Mouse (Mus musculus) MEL (cell line): ENCODE measurements around the gene Hist2h2ac. TPM values are rescaled to one million over a fixed set of nuclear protein-coding genes. Genes with fewer than 3 reads are reported as not detected.

Source experiments
- DNase-seq: peaks from one replicate; pipeline ENCODE4 v3.0.0; 2011; ENCODE audit warnings: low read depth, low spot score
- H3K27ac ChIP-seq: 2 replicates; pipeline ENCODE4 v1.5.1; 2012; ENCODE audit warnings: low read depth, mild to moderate bottlenecking, control low read depth, low read length, moderate library complexity; ENCODE audit not compliant: control insufficient read depth
- H3K27me3 ChIP-seq, 2 experiments: fragments of 150-350 bp in 1 of 2; sonication (generic) in 1 of 2; 2 replicates each; pipeline ENCODE4 v1.6.1; 2012; ENCODE audit warnings: low read length in 2 of 2, mild to moderate bottlenecking in 2 of 2, improper control_type of control experiment in 1 of 2, moderate library complexity in 1 of 2; ENCODE audit not compliant: insufficient read depth in 2 of 2, control insufficient read depth in 1 of 2
- H3K36me3 ChIP-seq, 2 experiments: 2 replicates each; pipeline ENCODE4 v1.6.1; 2012 to 2014; ENCODE audit warnings: low read length in 2 of 2, improper control_type of control experiment in 1 of 2, inconsistent platforms in 1 of 2, mild to moderate bottlenecking in 1 of 2; ENCODE audit not compliant: insufficient read depth in 2 of 2, control insufficient read depth in 1 of 2
- H3K4me1 ChIP-seq, 2 experiments: fragments of 150-350 bp in 1 of 2; sonication (generic) in 1 of 2; 2 replicates each; pipeline ENCODE4 v1.6.1; 2012; ENCODE audit warnings: low read length in 2 of 2, improper control_type of control experiment in 1 of 2, mild to moderate bottlenecking in 1 of 2; ENCODE audit not compliant: insufficient read depth in 2 of 2, control insufficient read depth in 1 of 2
- H3K4me3 ChIP-seq, 2 experiments: fragments of 150-350 bp in 1 of 2; sonication (generic) in 1 of 2; 2 replicates each; pipeline ENCODE4 v1.5.1; 2012; ENCODE audit warnings: low read depth in 2 of 2, low read length in 2 of 2, mild to moderate bottlenecking in 2 of 2, moderate library complexity in 2 of 2, control low read depth in 1 of 2, improper control_type of control experiment in 1 of 2; ENCODE audit not compliant: control insufficient read depth in 1 of 2, insufficient read depth in 1 of 2
- H3K79me2 ChIP-seq: 2 replicates; pipeline ENCODE4 v1.6.1; 2012; ENCODE audit warnings: mild to moderate bottlenecking, low read length, moderate library complexity; ENCODE audit not compliant: control insufficient read depth, poor library complexity, insufficient read depth
- H3K9ac ChIP-seq: 2 replicates; pipeline ENCODE4 v1.6.1; 2012; ENCODE audit warnings: low read depth, mild to moderate bottlenecking, control low read depth, low read length, moderate library complexity; ENCODE audit not compliant: control insufficient read depth, poor library complexity, severe bottlenecking
- H3K9me3 ChIP-seq: fragments of 150-350 bp; sonication (generic); replicated peaks from 2 replicates; pipeline ENCODE4 v1.6.1; 2012; ENCODE audit warnings: mild to moderate bottlenecking, low read length, improper control_type of control experiment, moderate library complexity; ENCODE audit not compliant: insufficient read depth
- CHD1 ChIP-seq: IDR thresholded peaks from 2 replicates; pipeline ENCODE4 v1.6.1; 2012; ENCODE audit warnings: low read depth, mild to moderate bottlenecking, inconsistent platforms, low read length, improper control_type of control experiment
- CTCF ChIP-seq, 3 experiments: IDR thresholded peaks in 2 of 3; conservative IDR thresholded peaks in 1 of 3; 2 replicates each; pipeline ENCODE4 v1.5.1; 2011 to 2012; ENCODE audit warnings: low read length in 3 of 3, low read depth in 2 of 3, mild to moderate bottlenecking in 2 of 3, improper control_type of control experiment in 1 of 3, inconsistent platforms in 1 of 3, mixed read lengths in 1 of 3, moderate library complexity in 1 of 3; ENCODE audit not compliant: control insufficient read depth in 1 of 3, insufficient read depth in 1 of 3, poor library complexity in 1 of 3, severe bottlenecking in 1 of 3
- E2F4 ChIP-seq: IDR thresholded peaks from 2 replicates; pipeline ENCODE4 v1.6.1; 2011; ENCODE audit warnings: low read depth, low read length, improper control_type of control experiment, borderline replicate concordance
- ELF1 ChIP-seq: IDR thresholded peaks from 2 replicates; pipeline ENCODE4 v1.6.1; 2014; ENCODE audit warnings: low read depth, mild to moderate bottlenecking, inconsistent platforms, low read length, improper control_type of control experiment, moderate library complexity
- GABPA ChIP-seq: IDR thresholded peaks from 2 replicates; pipeline ENCODE4 v1.6.1; 2012; ENCODE audit warnings: low read depth, mild to moderate bottlenecking, inconsistent platforms, low read length, improper control_type of control experiment, moderate library complexity
- GATA1 ChIP-seq: IDR thresholded peaks from 2 replicates; pipeline ENCODE4 v1.6.1; 2011; ENCODE audit warnings: low read depth, low read length, improper control_type of control experiment
- HCFC1 ChIP-seq: IDR thresholded peaks from 2 replicates; pipeline ENCODE4 v1.6.1; 2012; ENCODE audit warnings: low read depth, mild to moderate bottlenecking, inconsistent platforms, low read length, improper control_type of control experiment, moderate library complexity
- MAFK ChIP-seq: IDR thresholded peaks from 2 replicates; pipeline ENCODE4 v1.6.1; 2011; ENCODE audit warnings: low read depth, mild to moderate bottlenecking, low read length, improper control_type of control experiment, borderline replicate concordance
- MAZ ChIP-seq: IDR thresholded peaks from 2 replicates; pipeline ENCODE4 v1.6.1; 2012; ENCODE audit warnings: low read depth, mild to moderate bottlenecking, inconsistent platforms, low read length, improper control_type of control experiment
- MEF2A ChIP-seq: IDR thresholded peaks from 2 replicates; pipeline ENCODE4 v1.6.1; 2014; ENCODE audit warnings: low read depth, mild to moderate bottlenecking, inconsistent platforms, low read length, improper control_type of control experiment; ENCODE audit not compliant: poor library complexity, insufficient replicate concordance, severe bottlenecking; ENCODE audit errors: extremely low read depth
- MXI1 ChIP-seq: IDR thresholded peaks from 2 replicates; pipeline ENCODE4 v1.6.1; 2011; ENCODE audit warnings: mild to moderate bottlenecking, low read depth, low read length, improper control_type of control experiment
- MYB ChIP-seq: IDR thresholded peaks from 2 replicates; pipeline ENCODE4 v1.6.1; 2011; ENCODE audit warnings: mild to moderate bottlenecking, low read depth, low read length, improper control_type of control experiment
- NRF1 ChIP-seq: IDR thresholded peaks from 2 replicates; pipeline ENCODE4 v1.6.1; 2014; ENCODE audit warnings: low read depth, mild to moderate bottlenecking, inconsistent platforms, low read length, improper control_type of control experiment, moderate library complexity; ENCODE audit not compliant: poor library complexity, insufficient read depth, severe bottlenecking
- POLR2AphosphoS5 ChIP-seq: IDR thresholded peaks from 2 replicates; pipeline ENCODE4 v1.6.1; 2012; ENCODE audit warnings: low read depth, borderline replicate concordance, mild to moderate bottlenecking, inconsistent platforms, low read length, moderate library complexity, mixed read lengths
- RAD21 ChIP-seq: IDR thresholded peaks from 2 replicates; pipeline ENCODE4 v1.6.1; 2011; ENCODE audit warnings: mild to moderate bottlenecking, low read depth, low read length, improper control_type of control experiment
- SMC3 ChIP-seq: IDR thresholded peaks from 2 replicates; pipeline ENCODE4 v1.6.1; 2011; ENCODE audit warnings: low read depth, low read length, improper control_type of control experiment
- TCF12 ChIP-seq: IDR thresholded peaks from 2 replicates; pipeline ENCODE4 v1.6.1; 2014; ENCODE audit warnings: low read depth, mild to moderate bottlenecking, inconsistent platforms, low read length, improper control_type of control experiment, moderate library complexity
- UBTF ChIP-seq: IDR thresholded peaks from 2 replicates; pipeline ENCODE4 v1.6.1; 2012; ENCODE audit warnings: low read depth, mild to moderate bottlenecking, inconsistent platforms, low read length, improper control_type of control experiment, moderate library complexity, borderline replicate concordance; ENCODE audit not compliant: insufficient read depth
- USF1 ChIP-seq: IDR thresholded peaks from 2 replicates; pipeline ENCODE4 v1.6.1; 2014; ENCODE audit warnings: low read depth, mild to moderate bottlenecking, inconsistent platforms, low read length, improper control_type of control experiment, moderate library complexity
- ZC3H11A ChIP-seq: IDR thresholded peaks from 2 replicates; pipeline ENCODE4 v1.6.1; 2012; ENCODE audit warnings: low read depth, mild to moderate bottlenecking, inconsistent platforms, low read length, improper control_type of control experiment
- ZKSCAN1 ChIP-seq: IDR thresholded peaks from 2 replicates; pipeline ENCODE4 v1.6.1; 2012; ENCODE audit warnings: low read depth, mild to moderate bottlenecking, inconsistent platforms, low read length, improper control_type of control experiment, moderate library complexity
- ZMIZ1 ChIP-seq: IDR thresholded peaks from 2 replicates; pipeline ENCODE4 v1.6.1; 2012; ENCODE audit warnings: low read depth, mild to moderate bottlenecking, inconsistent platforms, low read length, improper control_type of control experiment, moderate library complexity
- ZNF384 ChIP-seq: IDR thresholded peaks from 2 replicates; pipeline ENCODE4 v1.6.1; 2012; ENCODE audit warnings: low read depth, mild to moderate bottlenecking, inconsistent platforms, low read length, improper control_type of control experiment
- polyA plus RNA-seq, 2 experiments: library from polyadenylated mRNA; stranded (reverse) in 1 of 2; unstranded in 1 of 2; fragments of >175 nt in 1 of 2; fragments of >200 nt in 1 of 2; gene quantifications; 2 replicates each; pipeline versions ENCODE4 v1.2.1 to v1.2.4; 2012; ENCODE audit warnings: low replicate concordance in 2 of 2, low read depth in 1 of 2; ENCODE audit not compliant: insufficient read length in 2 of 2, insufficient read depth in 1 of 2, missing spikeins in 1 of 2
- total RNA-seq: library from RNA; depleted of rRNA; stranded (reverse); fragments of 300-350 nt; gene quantifications from 2 replicates; pipeline ENCODE4 v1.2.3, GENCODE M21; 2012

Gene Hist2h2ac
- total and polyA plus RNA-seq, 3 experiments = 4.8 to 2,824 TPM; not detected in 1

- Histone ChIP-seq H3K4me1 (peaks cover 12 to 22% of the 10 kb centered on the region in 2 experiments), H3K36me3 (peaks cover 0 to 16% of the 10 kb centered on the region in 2 experiments; a peak in 2 of 4 replicates), H3K9ac (no peak overlapping the region), H3K27ac (no peak overlapping the region), H3K79me2 (peaks cover 9% of the 10 kb centered on the region; the same call in 1 of the 2 replicates), H3K9me3 (no peaks in the 10 kb centered on the region), H3K27me3 (no peaks in the 10 kb centered on the region), H3K4me3 (no peak overlapping the region)
- DNase-seq = no peak
- no peak for TF ChIP-seq MAFK
- 0 out of 2 replicates have a peak, but pooled peaks have one; percentile 37 for TF ChIP-seq ZNF384
Measured at GRCm38 (mm10) chr3:96194966-96195365, 25.7 kb downstream of the Hist2h2ac start.

GRCm38 (mm10) chr3:96192977-96193376 lies 27.7 kb downstream of the Hist2h2ac start:
- H3K27me3 ChIP-seq = no peaks in the 10 kb centered on the region
- H3K27ac ChIP-seq = no peak overlapping the region
- TF ChIP-seq UBTF = no peak
- TF ChIP-seq TCF12 = no peak
- TF ChIP-seq ZC3H11A = no peak
- no peak for TF ChIP-seq USF1
- TF ChIP-seq ZKSCAN1 = no peak
- TF ChIP-seq GATA1 = no peak
- TF ChIP-seq CTCF (IDR thresholded peaks at IDR 0.05 in 2 of 3, conservative IDR thresholded peaks at IDR 0.05 in 1 of 3; ENCODE audit: control insufficient read depth in 1 of 3, insufficient read depth in 1 of 3, low read depth in 2 of 3, low read length in 3 of 3, poor library complexity in 1 of 3, severe bottlenecking in 1 of 3) = no peak
- no peak for TF ChIP-seq ZNF384
- no peak for TF ChIP-seq MAZ
- TF ChIP-seq RAD21 = no peak
- H3K9ac ChIP-seq = no peak overlapping the region
- peaks cover 9% of the 10 kb centered on the region; the same call in 1 of the 2 replicates for H3K79me2 ChIP-seq
- peaks cover 0 to 8% of the 10 kb centered on the region in 2 experiments; a peak in 2 of 4 replicates for H3K36me3 ChIP-seq
- DNase-seq = no peak
- H3K4me1 ChIP-seq = peaks cover 0 to 10% of the 10 kb centered on the region in 2 experiments; a peak in 2 of 4 replicates
- H3K4me3 ChIP-seq = no peak overlapping the region
- no peaks in the 10 kb centered on the region for H3K9me3 ChIP-seq

- Histone ChIP-seq H3K79me2 (no peaks in the 10 kb centered on the region), H3K27me3 (no peaks in the 10 kb centered on the region), H3K9me3 (no peaks in the 10 kb centered on the region), H3K36me3 (peaks cover 0 to 4% of the 10 kb centered on the region in 2 experiments; a peak in 2 of 4 replicates), H3K4me1 (peaks cover 2 to 4% of the 10 kb centered on the region in 2 experiments), H3K27ac (no peak overlapping the region), H3K4me3 (no peak overlapping the region), H3K9ac (no peak overlapping the region)
- no peak for DNase-seq
- TF ChIP-seq MEF2A (no peak), USF1 (no peak), E2F4 (no peak), ZNF384 (no peak), MYB (no peak), SMC3 (no peak), POLR2AphosphoS5 (no peak), CHD1 (no peak), GABPA (no peak), UBTF (no peak), TCF12 (no peak), MAFK (no peak), NRF1 (no peak), ELF1 (no peak), ZMIZ1 (no peak), ZC3H11A (no peak), MXI1 (no peak), MAZ (no peak), HCFC1 (no peak)
Measured at GRCm38 (mm10) chr3:96182382-96182776, 38.3 kb downstream of the Hist2h2ac start.
